Mouse (Mus musculus): ENCODE results near the gene Abca17.

The Abca17 gene

GRCm38 (mm10) chr17:24243311-24243969 is 107.4 kb downstream of the Abca17 start:
- peak in 1 of 2 experiments; percentile 42 for DNase-seq (ENCODE audit: low read depth in 1 of 2, low spot score in 2 of 2)

DNA sequence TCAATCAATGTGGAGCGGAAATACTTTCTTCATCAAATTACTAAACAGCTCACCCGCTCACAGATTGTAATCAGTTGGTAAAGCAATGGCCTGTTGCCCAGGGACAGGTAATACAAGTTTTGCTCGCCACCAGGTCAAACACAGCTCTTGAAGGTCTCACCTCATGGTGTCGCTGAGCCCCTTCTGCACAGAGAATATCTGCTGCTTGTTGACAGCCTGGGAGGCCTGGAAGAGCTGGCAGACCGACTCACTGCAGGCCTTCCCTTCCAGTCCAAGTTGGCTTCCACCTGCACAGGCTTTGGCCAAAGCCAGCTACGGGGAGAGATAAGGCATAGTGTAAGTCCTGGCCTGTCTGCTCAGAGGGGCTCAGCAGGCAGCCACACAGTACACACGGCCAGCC is 113.9 kb downstream of the Abca17 start:
- DNase-seq (ENCODE audit: low read depth in 1 of 2, low spot score in 2 of 2), result no peak

DNA sequence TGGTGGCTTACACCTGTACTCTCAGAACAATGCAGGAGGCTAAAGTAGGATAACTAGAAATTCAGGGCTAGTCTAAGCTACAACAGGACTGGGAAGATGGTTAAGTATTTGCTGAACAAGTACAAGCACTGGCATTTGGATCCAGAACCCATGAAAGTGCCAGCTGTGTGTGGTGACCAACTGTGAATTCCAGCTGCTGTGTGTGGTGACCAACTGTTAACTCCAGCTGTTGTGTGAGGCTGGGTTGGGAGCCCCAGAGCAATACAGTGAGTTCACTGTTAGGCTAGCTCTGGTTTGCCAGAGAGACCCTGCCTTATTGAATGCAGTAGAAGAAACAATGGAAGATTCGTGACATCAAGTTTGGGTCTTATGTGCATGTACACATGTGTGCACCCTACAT is 114.4 kb downstream of the Abca17 start:
- DNase-seq (ENCODE audit: low read depth in 1 of 2, low spot score in 2 of 2), result no peak

DNA sequence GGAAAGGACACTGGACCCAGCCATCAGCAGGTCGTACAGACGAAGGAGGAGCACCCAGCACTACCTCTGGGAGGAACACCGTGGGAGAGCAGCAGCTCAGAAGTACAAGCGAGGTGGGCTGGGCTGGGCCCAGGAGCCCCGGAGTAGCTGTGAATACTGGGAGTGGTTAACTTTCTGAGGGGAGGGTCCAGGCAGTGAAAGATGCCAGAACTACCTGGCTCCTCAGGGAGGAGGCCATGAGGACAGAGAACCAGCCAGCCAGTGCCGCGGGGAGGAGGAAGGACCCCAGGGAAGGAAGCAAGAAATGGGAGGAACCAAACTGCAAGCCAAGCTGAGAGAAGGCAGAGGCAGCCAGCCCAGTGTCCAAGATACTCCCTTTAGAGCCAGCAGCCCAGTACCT is 122.9 kb downstream of the Abca17 start:
- DNase-seq (ENCODE audit: low read depth in 1 of 2, low spot score in 2 of 2), result no peak

DNA sequence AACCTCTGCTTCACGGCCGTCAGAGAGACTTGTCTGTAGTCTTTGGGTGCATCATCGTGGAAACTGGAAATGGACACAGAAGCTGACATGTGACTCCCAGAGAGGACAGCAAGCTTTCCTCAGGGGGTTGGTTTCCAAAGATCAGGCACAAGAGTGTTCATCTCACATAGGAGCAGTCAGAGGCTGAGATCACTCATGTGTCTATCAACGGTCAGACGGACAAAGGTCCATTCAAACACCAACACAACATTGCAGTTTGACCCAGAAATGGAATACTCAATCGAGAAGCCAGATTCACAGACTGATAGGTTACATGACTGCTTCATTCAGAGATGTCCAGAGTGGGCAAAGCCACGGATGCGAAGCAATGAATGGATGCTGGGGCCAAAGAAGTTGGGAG is 124.1 kb downstream of the Abca17 start:
- DNase-seq (ENCODE audit: low read depth in 1 of 2, low spot score in 2 of 2), result no peak

GRCm38 (mm10) chr17:24225851-24226250 is 125.0 kb downstream of the Abca17 start:
- no peak for DNase-seq (ENCODE audit: low read depth in 1 of 2, low spot score in 2 of 2)

DNA sequence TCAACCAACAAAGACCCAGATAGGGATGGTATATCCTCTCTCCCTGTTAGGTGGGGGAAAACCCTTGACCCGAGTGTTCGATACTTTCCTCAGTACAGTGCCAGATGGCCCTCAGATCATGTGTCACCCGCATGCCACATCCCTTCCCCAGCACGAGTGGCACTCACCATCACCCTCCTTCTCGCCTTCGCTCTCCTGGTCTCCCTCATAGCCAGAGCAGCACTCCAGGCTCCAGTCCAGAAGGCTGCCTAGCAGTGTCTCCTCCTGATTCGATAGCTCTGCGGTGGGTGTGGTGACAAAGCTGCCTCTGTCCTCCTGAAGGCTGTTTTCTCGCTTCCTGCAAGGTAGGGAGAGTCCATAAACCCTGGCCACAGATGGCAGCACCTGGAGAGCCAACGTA is 126.1 kb downstream of the Abca17 start:
- no peak for DNase-seq (ENCODE audit: low read depth in 1 of 2, low spot score in 2 of 2)

DNA sequence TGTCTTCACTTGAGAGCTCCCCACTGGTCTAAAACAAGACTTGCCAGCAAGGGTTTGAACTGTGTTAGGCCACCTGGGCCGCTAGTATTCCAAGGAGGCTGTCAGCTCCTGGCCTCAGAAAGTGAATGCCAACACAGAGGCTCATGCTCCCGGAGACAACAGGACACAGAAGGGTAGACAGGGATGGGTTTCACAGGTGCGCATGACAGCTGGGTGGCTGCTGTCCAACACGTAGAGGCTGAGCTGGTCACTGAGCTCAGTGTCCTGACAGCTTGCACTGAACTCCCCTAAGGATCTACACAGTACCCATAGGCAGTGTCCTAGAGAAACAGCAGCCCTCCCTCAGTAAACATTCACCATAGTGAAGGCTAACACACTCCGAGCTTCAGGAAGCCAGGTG is 127.4 kb downstream of the Abca17 start:
- no peak for DNase-seq (ENCODE audit: low read depth in 1 of 2, low spot score in 2 of 2)

- DNase-seq (ENCODE audit: low read depth in 1 of 2, low spot score in 2 of 2), result no peak
These were observed 128.2 kb downstream of the Abca17 start for GRCm38 (mm10) chr17:24222653-24223052.

DNA sequence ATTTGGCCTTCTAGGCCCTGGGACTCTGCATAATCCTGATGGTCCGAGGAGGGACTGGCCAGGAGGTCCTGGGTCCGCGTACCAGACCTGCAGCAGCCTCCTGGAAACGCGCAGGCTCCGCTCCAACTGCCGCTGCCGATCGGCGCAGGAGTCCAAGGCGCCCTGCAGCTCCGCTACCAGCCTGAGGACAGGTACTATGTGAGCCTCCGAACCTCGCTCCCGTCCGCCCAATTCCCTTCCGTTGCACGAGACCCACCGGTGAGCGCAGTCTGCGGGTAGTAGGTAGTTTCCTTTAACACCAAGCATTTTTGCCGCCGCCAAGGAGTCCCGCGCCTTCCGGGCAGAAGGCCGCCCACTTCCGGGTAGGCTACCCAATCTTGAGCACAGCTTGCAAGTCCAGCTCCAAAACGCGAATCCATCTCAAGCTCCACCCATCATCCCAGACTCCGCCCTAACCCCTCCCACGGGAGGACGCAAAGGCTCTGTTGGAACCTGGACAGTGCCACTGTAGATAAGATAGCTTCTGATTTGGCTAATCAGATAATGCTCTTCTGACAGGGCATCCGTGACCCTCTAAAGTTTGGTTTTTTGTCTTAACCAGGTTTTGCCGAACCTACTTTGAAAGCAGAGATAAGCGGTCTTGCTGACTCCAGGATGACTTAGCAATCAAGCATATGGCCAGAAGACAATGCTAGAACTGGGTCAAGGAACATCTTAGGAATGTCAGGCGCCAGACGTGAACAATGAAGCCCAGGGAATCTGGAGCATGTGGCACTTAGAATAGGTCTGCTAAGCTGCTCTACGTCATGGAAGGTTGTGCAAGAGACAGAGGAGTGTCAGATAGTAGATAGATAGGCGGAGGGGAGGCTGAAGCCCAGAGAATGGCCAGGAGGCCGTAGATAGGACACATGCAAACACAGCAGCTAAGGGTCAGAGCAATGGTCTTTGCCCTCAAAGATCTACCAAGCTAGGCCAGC is 130.1 kb downstream of the Abca17 start, which contains the start of gene Tedc2:
Gene Tedc2, minus strand, starts transcription at position 417 of the 977 bp plus-strand sequence.
- DNase-seq (ENCODE audit: low read depth in 1 of 2, low spot score in 2 of 2), result peak; percentile 79 to 89

DNA sequence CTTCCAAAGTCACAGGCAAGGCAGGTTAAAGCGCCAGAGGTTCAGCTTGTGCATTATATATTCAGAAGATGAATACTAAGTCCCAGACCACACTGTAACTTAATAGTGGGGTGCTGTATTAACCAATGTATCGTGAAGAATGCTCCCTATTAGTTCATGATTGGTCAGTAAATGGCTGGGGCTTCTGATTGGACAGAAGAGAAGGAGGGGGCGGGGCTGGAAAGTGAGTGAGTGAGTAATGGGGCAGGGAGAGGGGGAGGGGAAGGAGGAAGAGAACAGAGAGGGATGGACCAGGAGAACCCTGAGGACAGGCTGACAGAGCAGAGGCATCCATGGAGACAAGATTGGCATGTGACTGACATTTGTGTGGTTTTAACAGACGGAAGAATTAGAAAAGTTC is 134.0 kb downstream of the Abca17 start:
- DNase-seq (ENCODE audit: low read depth in 1 of 2, low spot score in 2 of 2), result no peak

Data from monocyte, adult 2 months (primary cell).